Mouse (Mus musculus): ENCODE measurements around the gene Ikzf5.

DNA sequence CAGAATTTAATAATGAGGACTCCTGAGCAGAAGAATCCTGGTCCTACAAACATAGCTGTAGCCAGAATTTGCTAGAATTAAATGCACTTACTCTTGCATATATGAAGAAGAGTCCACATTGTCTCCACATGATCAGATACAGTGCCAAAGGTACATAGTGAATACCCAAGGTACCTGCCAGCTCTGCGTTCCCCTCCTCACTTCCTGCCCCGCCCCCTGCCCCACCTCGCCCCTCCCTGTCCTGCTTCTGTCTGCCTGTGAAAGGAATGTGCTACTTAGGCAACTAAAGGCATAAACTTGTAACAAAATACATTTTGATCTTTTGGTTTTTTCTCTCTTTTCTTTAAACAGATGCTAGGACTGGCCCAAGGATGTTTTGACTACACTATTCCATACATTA lies 26.7 kb upstream of the Ikzf5 start:
- TF ChIP-seq POLR2A (IDR thresholded peaks at IDR 0.05; ENCODE audit: low read depth, low read length), result no peak
- TF ChIP-seq CTCF (IDR thresholded peaks at IDR 0.05; ENCODE audit: borderline replicate concordance, insufficient read depth, low read length), result no peak

All from embryonic fibroblast, embryonic 13.5 days (primary cell).